Mouse (Mus musculus) left cerebral cortex, adult 11 months (tissue): ENCODE results near the gene Trim11.
"Not testable (repeated sequence)": the region's sequence is repeated elsewhere in the genome, so short reads cannot be mapped to it uniquely, and the experiment has no call there.

ENCODE experiments used
- DNase-seq: peaks from one replicate; pipeline ENCODE4 v3.0.0; 2022; ENCODE audit warnings: low spot score

The Trim11 gene

GRCm38 (mm10) chr11:58978027-58978705 is at the start of gene Trim11:
Gene Trim11, plus strand, starts transcription at chr11:58978093.
- DNase-seq = no peak

- DNase-seq = no peak
These were observed 48.8 kb upstream of the Trim11 start for GRCm38 (mm10) chr11:58929055-58929454.

GRCm38 (mm10) chr11:58929641-58930040 is 48.3 kb upstream of the Trim11 start:
- no peak for DNase-seq

DNA sequence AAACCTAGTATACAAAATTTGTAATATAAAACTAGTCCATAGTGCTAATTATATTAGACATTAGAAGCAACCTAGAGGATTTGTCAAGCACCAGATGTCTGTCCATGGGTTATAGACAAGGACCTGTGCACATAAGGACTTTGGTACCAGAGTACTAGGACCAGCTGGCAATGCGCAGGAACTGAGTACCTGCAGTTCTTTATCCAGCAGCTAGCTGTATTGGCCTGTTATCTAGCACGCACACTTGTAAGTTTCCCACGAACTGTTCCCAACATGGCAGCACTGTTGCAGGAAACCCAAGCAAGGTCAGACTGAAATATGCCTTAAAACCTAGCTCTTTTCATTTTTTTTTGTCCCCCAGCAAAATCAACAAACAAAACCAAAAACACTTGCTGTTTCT is 47.6 kb upstream of the Trim11 start:
- DNase-seq = no peak

DNA sequence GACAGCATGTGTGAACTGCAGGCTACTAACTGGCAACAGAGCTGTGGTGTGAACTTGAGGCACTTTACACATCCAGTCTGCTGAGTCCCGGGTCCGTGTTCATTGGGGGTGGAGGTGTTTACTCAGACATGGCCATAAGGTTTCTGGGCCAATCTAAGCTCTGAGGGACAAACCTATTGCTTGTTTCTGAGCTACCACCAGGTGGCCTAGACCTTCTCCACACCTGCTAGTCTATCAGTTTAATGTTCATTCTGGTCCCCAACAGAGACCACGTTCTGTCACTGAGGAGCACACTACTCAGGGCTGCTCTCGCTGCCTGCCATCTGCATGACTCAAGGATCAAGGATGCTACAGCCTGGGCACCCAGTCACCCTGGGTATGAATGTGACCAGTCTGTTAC is 46.3 kb upstream of the Trim11 start:
- no peak for DNase-seq

GRCm38 (mm10) chr11:58937909-58938308 is 40.0 kb upstream of the Trim11 start:
- no peak for DNase-seq

DNA sequence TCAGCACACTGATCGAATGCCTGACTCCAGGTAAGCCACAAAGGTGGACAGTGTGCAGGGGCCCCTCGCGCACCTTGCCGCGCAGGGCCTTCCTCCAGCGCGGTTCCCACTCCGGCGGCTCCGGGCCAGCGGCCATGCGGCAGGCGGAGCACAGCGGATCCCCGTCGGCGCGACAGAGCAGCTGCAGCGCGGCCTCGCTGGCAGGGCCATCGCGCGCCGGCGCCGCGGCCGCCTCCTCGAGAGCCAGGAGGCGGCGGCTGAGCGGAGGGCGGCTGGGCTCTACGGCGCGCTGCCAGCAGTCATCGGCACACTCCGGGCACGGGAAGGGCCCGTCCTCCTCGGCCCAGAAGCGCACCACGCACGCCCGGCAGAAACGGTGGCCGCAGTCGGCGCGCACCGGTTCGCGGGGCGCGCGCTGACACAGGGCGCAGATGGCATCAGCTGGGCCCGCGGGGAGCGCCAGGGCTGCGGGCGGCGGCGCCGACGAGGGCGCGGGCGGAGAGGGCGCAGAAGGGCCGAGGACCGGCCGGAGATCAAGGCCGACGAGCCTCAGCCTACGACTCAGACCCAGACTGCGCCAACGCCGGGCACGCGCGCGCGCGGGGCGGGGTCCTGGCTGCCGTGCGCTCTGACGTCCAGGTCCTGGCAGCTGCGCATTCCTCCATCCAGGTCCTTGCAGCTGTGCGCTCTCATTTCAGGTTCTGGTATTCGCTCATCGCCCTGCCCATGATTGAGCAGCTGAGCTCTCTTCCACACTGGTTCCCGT is 39.4 kb upstream of the Trim11 start, which contains the start of gene Rnf187:
Gene Rnf187 (minus strand): TSS at position 595 of the 766 bp plus-strand sequence.
- peak; percentile 90 for DNase-seq

GRCm38 (mm10) chr11:58939088-58939439 is 38.8 kb upstream of the Trim11 start:
- DNase-seq = no peak

- DNase-seq = no peak
These were observed 33.8 kb upstream of the Trim11 start for GRCm38 (mm10) chr11:58944136-58944535.

DNA sequence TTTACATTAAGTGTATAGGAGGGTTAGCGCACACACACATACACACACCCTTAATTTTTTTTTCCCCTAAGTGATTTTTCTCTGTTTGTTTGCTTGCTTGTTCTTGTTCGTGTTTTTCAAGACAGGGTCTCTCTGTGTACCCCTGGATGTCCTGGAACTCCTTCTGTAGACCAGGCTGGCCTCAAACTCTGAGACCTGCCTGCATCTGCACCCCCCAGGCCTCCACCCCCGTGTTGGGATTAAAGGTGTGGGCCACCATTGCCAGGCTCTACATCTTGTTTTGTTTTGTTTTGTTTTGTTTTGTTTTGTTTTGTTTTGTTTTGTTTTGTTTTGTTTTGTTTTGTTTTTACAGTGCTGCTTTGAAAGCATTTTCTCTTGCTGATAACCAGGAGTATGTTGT is 30.6 kb upstream of the Trim11 start:
- no peak for DNase-seq

DNA sequence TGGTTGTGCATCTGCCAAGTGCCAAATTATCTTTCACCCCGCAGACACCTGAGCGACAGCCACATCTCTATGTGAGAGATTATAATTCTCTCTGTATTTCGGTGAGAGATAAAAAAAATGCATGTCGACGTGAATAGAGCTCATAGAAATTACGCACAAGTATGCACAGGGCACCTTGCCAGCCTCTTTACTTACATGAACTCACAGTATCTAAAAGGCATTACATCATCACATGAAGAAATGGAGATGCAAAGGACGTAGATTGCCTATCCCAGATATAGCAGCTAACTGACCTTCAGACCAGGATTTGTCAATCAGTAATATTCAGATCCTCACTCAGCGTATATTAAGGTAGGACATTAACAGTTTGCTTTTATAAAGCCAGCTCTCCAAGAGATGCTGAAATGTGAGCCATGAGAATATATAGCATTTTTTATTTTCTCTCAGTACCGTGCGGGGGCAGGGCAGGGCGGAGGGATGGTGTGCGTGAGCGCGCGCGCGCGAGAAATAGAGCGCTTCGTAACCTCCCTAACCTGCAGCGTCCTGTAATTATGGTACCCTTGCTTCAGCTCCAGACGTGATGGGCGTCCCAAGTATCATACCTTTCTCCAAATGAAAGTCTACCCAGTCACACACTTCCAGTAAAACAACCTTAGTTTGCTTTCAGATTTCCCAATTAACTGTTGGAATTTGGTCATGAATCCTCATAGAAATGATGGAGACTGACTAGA is 29.9 kb upstream of the Trim11 start:
- DNase-seq = no peak

DNA sequence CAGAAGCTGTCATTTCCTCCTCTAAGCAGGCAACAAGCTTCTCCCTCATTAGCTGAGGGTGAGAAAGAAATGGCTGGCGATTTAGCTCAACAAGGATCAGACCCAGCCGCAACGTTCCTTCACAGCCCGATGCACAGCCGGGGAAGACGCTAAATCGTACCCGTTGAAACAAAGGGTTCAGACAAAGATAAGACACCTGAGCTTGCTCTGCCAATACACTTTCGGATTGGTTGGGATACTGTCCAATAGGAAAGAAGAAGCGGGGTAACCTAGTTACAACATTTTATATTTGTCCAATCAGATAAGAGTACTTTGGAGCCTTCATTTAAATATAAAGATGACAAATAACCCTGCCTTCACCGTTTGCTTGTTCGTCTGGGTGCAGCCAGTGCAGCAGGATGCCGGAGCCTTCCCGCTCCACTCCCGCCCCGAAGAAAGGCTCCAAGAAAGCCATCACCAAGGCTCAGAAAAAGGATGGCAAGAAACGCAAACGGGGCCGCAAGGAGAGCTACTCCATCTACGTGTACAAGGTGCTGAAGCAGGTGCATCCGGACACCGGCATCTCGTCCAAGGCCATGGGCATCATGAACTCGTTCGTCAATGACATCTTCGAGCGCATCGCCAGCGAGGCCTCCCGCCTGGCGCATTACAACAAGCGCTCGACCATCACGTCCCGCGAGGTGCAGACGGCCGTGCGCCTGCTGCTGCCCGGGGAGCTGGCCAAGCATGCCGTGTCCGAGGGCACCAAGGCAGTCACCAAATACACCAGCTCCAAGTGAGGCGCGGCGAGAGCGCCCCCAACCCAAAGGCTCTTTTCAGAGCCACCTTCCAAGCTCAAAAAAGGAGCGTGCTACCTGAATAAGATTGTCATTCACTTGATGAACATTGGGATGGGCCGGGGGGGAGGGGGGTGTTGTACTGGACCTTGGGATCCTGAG is 29.1 kb upstream of the Trim11 start, which contains the start of gene Hist3h2ba:
Gene Hist3h2ba (plus strand): TSS at position 379 of the 938 bp plus-strand sequence.
- DNase-seq = peak; percentile 88

DNA sequence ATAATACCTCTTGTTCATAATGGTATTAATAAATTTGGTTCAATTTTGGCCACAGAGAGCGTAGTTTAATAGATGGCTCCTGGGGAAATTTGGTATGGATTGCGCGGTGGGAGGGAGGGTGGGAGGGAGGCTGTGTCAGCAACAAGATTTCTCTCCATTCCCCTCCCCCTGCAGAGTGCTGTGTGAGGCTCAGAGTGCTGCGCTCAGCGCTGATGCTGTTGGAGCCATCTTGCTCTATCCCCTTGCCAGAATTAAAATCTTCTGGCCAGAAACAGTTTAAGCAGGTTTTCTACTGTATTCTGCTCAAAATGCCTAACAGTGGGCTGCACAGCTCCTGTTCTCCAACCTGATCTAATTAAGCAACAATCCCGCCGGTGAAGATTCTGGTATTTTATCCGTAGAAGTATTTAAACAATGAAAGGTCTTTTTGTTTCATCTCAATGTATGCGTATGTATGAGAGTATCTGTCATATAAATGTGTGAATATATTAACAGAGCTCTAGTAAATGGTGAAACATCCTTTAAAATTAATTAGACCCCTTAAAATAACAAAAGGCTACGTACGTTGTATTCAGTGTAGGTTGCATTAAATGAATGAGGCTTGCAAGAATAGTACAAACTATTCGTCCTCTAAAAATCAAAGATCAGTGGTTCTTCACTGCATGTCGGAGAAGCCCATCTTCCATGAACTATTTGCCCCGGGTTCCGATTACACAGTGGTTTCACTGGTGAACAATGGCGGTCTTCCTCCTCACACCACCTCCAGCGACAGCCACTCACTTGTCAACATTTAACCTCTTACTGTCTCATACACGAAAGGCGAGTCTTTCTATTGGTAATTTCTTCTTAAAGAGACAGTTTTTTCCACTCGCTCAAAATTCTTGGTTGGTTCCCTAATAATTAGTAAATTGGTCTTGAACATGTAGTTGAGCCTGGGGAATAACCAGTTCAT is 28.1 kb upstream of the Trim11 start:
- no peak for DNase-seq

DNA sequence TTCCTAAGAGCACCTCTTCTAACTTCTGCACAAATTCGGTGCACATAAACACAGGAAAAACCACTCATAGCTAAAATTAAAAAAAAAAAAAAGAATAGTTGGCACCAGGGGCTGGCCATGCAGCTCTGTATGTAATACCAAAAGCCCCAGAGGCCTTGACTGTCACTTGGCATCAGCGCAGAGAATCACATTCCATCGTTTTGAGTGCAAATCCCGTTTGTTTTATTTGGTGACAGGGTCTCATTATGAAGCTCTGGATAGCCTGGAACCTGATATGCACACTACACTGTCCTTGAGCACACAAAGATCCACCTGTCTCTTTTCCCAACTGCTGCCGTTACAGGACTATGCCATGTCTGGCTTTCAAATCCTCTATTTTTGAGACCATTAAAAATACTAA is 26.7 kb upstream of the Trim11 start:
- DNase-seq = no peak

DNA sequence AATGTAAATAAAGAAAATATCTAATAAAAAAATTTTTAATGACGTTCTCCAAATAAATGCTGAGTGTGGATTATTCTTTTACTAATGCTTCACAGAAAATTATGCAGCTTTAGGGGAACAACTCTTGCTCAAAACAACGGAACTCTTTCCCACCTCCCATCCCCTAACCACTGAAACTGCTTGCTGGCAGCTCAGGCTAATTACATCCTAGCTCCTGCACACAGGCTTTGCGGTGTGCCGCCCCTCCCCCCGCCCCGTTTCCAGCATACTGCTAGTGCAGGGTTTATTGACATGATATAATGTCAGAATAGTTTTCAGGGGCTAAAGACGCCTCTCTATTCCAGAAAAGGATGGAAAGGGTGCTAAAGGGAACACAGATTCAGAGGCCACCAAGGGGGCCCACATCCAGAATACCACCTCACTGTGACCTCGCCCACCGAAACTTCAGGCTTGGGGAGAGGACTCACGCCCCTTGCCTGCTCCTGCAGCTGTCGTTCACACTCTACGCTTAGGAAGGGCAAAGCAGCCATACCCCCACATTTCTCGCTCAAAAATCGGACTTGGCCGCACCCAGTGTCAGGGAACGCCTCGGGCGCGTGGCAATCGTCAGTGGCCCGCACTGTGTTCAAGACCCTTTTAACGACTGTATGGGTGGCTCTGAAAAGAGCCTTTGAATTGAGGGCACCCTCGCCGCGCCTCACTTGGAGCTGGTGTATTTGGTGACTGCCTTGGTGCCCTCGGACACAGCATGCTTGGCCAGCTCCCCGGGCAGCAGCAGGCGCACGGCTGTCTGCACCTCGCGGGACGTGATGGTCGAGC is 24.3 kb upstream of the Trim11 start:
- DNase-seq = no peak

- not testable (repeated sequence) for DNase-seq
These were observed 23.8 kb upstream of the Trim11 start for GRCm38 (mm10) chr11:58954170-58954419.

DNA sequence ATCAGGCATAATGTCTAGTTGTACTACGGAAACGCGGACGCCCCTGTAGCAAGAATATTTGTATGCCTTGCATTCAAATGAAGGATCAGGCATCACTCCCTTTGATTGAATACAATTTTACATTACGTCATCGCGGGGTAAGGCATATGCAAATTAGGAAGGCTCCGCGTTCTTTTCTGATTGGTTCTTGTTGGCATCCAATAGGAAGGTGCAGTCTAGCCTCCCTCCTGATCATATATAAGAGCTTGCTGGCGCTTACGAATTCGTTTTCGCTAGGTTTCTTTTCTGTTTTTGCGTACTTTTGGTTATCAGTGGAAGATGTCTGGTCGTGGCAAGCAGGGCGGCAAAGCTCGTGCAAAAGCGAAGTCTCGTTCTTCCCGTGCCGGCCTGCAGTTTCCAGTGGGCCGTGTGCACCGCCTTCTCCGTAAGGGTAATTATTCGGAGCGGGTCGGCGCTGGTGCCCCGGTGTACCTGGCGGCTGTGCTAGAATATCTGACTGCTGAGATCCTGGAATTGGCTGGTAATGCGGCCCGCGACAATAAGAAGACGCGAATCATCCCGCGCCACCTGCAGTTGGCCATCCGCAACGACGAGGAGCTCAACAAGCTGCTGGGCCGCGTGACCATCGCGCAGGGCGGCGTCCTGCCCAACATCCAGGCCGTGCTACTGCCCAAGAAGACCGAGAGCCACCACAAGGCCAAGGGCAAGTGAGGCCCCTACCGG is 23.3 kb upstream of the Trim11 start, which contains the start of the genes Hist3h2a and Trim17:
Gene Hist3h2a (plus strand): TSS at position 266 of the 723 bp plus-strand sequence.
Gene Trim17 (plus strand): TSS at position 266 of the 723 bp plus-strand sequence.
- peak; percentile 99 for DNase-seq

DNA sequence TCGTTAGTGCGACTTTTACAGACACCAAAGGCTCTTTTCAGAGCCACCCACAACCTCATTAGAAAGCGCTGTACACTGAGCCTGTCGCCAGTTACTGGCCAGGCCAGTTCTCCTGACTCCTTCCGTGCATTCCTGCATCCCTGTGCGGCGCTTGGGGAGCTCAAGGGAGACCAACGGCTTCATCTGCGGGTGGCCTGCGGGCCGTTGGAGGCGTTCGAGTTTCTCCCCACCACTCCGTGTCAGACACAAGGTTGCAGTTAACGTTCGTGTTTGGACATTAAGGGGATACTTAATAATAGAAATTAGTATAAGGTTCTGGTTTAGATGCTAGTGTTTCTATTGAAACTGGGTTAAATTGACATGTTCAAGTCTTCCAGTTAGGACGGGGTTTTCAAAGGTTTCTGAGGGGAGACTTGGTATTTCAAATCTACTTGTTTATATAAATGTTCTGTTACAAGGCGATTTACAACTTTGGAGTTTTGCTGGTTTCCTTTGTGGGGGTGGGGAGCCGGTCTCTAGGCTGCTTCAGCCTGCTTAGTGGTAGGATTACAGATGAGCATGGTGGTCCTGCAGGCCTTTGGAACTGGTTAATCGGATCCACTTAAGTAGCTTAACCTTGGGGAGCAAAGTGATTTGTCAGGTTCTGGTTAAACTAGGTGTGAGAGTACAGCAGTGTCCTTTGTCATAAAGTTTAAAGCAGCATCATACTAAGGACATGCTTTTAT is 22.6 kb upstream of the Trim11 start:
- no peak for DNase-seq
